Mouse (Mus musculus): ENCODE results near the gene Hs3st1.

DNA sequence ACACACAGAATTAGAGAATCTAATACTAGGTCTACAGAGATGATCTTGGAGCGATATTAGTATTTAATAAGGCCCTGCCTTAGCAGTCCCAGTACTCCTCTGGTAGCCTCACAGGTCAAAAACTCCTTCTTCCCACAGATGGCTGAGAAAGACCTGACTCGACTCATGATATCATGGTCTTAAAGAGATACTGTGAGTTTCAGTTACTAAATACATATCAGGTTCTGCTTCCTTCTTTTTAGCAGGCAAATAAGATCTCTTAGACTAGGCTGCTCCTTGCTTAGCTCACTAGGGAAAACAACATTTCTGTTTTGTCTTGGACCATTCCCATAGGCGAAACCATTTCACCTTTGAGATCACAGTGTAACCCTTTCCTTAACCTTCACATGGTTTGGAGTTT is 119.2 kb downstream of the Hs3st1 start:
- TF ChIP-seq CTCF (IDR thresholded peaks at IDR 0.05; ENCODE audit: low read depth, low read length) (no peak), POLR2A (IDR thresholded peaks at IDR 0.05; ENCODE audit: borderline replicate concordance, low read depth, low read length) (no peak)
